Mouse (Mus musculus): ENCODE results near the gene Axdnd1. TPM values are rescaled to one million over a fixed set of nuclear protein-coding genes. Genes with fewer than 3 reads are reported as not detected.

Axdnd1 gene
- polyA plus RNA-seq, 1 experiment from 2014 or later: 0.12 TPM

DNA sequence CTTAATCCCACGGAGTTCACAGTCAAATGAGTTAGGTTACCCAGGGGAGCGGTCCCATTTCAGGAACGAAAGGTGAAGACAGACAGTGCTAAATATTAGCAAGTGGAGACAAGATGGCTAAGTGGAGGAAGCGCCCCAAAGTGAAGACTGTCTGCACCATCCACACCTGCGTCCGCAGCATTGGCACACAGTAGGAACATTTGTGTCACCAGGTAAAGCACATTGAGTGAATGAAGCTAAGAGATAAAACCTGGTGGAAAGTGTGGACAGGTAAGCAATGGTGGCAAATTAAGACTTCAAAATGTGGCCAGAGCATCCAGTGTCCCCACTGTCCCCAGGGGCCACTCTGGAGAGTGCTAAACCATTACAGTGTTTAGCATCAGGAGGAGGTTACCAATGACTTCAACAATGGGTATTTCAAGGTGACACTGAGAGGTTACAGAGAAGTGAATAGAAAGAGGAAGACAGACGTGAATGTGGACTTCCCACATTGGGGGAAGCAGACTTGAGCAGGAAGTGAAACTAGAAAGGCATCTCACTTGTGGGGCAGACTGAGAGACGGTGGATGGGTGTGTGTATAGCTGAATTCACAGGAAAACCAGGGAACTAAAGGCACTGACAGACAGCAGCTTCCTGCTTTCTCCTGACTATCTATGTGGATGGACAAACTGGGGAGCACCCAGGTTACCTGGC, 16.2 kb upstream of the Axdnd1 start:
- Histone ChIP-seq H3K27me3 (ENCODE audit: insufficient read depth, low read length) (no peaks in the 10 kb centered on the region), H3K9ac (no peak overlapping the region), H3K36me3 (ENCODE audit: insufficient read depth) (peaks cover 88% of the 10 kb centered on the region), H3K4me2 (no peak overlapping the region), H3K4me1 (ENCODE audit: insufficient read depth) (no peaks in the 10 kb centered on the region), H3K4me3 (ENCODE audit: low read depth, low read length) (no peak overlapping the region), H3K27ac (ENCODE audit: low read depth) (no peak overlapping the region), H3K9me3 (ENCODE audit: low read depth, low read length) (no peaks in the 10 kb centered on the region)
- DNase-seq: no peak
- TF ChIP-seq CTCF (IDR thresholded peaks at IDR 0.05; ENCODE audit: low read depth): no peak
- ATAC-seq (ENCODE audit: insufficient read depth): no peak
- WGBS: 94% methylated on average over 8 of the region's 8 CpGs

GRCm38 (mm10) chr1:156433497-156433896, 12.5 kb upstream of the Axdnd1 start:
- Histone ChIP-seq H3K4me3 (ENCODE audit: low read depth, low read length) (no peak overlapping the region), H3K4me2 (no peak overlapping the region), H3K27me3 (ENCODE audit: insufficient read depth, low read length) (no peaks in the 10 kb centered on the region), H3K27ac (ENCODE audit: low read depth) (no peak overlapping the region), H3K9me3 (ENCODE audit: low read depth, low read length) (no peaks in the 10 kb centered on the region), H3K36me3 (ENCODE audit: insufficient read depth) (peaks cover 78% of the 10 kb centered on the region), H3K4me1 (ENCODE audit: insufficient read depth) (no peaks in the 10 kb centered on the region), H3K9ac (no peak overlapping the region)
- 89% methylated on average over 3 of the region's 3 CpGs for WGBS
- no peak for ATAC-seq (ENCODE audit: insufficient read depth)
- no peak for DNase-seq
- no peak for TF ChIP-seq CTCF (IDR thresholded peaks at IDR 0.05; ENCODE audit: low read depth)

DNA sequence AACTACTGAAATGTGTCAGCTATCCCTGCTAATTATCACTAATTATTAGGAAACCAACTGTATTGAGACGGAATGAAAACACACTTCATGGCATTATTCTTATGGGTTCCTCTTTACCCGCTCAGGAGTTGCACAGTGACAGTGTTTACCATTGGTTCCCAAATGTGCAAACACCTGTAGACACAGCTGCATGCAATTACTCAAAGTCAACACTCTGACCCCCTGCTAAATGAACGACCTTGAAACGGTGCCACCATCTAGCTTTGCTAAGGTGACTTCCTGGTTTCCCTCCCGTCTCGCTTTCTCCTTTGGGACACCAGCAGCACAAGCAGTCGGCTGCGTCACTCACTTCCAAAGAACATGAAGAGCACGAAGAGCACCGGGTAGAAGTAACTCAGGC, 11.5 kb upstream of the Axdnd1 start:
- H3K36me3 ChIP-seq (ENCODE audit: insufficient read depth): peaks cover 71% of the 10 kb centered on the region
- no peaks in the 10 kb centered on the region for H3K4me1 ChIP-seq (ENCODE audit: insufficient read depth)
- H3K27me3 ChIP-seq (ENCODE audit: insufficient read depth, low read length): no peaks in the 10 kb centered on the region
- H3K4me3 ChIP-seq (ENCODE audit: low read depth, low read length): no peak overlapping the region
- TF ChIP-seq CTCF (IDR thresholded peaks at IDR 0.05; ENCODE audit: low read depth): no peak
- H3K27ac ChIP-seq (ENCODE audit: low read depth): no peak overlapping the region
- ATAC-seq (ENCODE audit: insufficient read depth) (no peak), DNase-seq (no peak)
- 75% methylated on average over 10 of the region's 10 CpGs for WGBS
- H3K9ac ChIP-seq: no peak overlapping the region
- H3K9me3 ChIP-seq (ENCODE audit: low read depth, low read length): no peaks in the 10 kb centered on the region
- H3K4me2 ChIP-seq: no peak overlapping the region

DNA sequence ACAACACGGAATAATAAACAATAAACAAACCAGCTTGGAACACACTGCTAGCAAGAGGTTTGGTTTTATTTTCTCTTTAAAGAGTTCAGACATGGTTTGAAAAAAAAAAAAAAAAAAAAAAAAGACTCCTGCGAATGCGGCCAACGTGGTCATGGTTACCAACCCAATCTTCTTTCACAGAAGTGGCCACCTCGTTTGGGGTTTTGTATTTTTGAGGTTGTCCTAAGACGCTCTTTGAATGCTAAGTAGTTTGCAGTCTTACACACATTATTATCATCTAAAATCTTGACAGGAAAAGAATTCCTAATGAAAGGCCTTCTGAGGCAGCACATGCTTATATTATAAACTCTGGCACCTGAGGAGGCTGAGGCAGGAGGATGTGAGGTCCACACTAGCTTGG, 7.5 kb upstream of the Axdnd1 start:
- Histone ChIP-seq H3K27ac (ENCODE audit: low read depth) (no peak overlapping the region), H3K27me3 (ENCODE audit: insufficient read depth, low read length) (no peaks in the 10 kb centered on the region), H3K36me3 (ENCODE audit: insufficient read depth) (peaks cover 37% of the 10 kb centered on the region), H3K4me3 (ENCODE audit: low read depth, low read length) (no peak overlapping the region), H3K4me2 (no peak overlapping the region), H3K9me3 (ENCODE audit: low read depth, low read length) (no peaks in the 10 kb centered on the region), H3K9ac (no peak overlapping the region), H3K4me1 (ENCODE audit: insufficient read depth) (no peaks in the 10 kb centered on the region)
- DNase-seq: no peak
- 93% methylated on average over 6 of the region's 6 CpGs for WGBS
- TF ChIP-seq CTCF (IDR thresholded peaks at IDR 0.05; ENCODE audit: low read depth): no peak
- ATAC-seq (ENCODE audit: insufficient read depth): no peak

DNA sequence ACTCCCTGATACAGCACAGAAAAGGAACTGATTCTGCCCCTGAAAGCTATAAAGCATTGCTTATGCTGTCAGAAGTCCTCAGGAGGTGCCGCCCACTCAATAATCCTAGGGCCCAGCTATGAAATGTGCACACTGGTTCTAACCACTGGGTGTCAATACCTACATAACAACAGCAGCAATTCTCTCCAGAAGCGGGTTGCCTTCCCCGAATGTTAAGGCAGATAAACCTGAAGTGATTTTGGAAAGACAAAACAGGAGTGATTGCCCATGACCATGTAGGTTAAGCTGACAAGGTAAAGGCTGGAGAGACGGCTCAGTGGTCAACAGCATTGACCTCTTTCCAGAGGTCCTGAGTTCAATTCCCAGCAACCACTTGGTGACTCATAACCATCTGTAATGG, 4.8 kb upstream of the Axdnd1 start:
- Histone ChIP-seq H3K9ac (no peak overlapping the region), H3K9me3 (ENCODE audit: low read depth, low read length) (no peaks in the 10 kb centered on the region), H3K27me3 (ENCODE audit: insufficient read depth, low read length) (no peaks in the 10 kb centered on the region), H3K36me3 (ENCODE audit: insufficient read depth) (peaks cover 13% of the 10 kb centered on the region; the same call in 1 of the 2 replicates), H3K4me1 (ENCODE audit: insufficient read depth) (no peaks in the 10 kb centered on the region), H3K27ac (ENCODE audit: low read depth) (no peak overlapping the region), H3K4me3 (ENCODE audit: low read depth, low read length) (no peak overlapping the region), H3K4me2 (no peak overlapping the region)
- WGBS: 88% methylated on average over 4 of the region's 4 CpGs
- no peak for ATAC-seq (ENCODE audit: insufficient read depth)
- no peak for TF ChIP-seq CTCF (IDR thresholded peaks at IDR 0.05; ENCODE audit: low read depth)
- DNase-seq: no peak

- no peak overlapping the region for H3K27ac ChIP-seq (ENCODE audit: low read depth)
Observed at GRCm38 (mm10) chr1:156424054-156424453, 3.1 kb upstream of the Axdnd1 start.

DNA sequence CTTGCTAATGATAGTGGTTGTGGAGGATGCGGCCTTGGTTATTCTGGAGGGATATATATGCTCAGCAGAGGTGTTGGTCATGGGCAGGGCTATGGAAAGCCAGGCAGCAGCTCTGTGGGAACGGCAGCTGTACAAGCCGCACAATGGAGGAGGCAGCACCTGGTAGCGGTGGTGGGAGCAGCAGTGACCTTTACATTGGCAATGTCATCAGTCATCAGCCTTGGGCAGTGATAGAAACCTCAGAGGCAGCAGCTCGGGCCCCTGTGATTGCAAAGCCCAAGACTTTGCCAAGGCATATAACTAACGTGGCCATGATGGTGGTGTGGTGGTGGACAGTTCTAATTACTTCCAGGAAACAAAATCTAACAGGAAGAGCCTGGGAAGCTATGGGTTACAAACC, 2.5 kb upstream of the Axdnd1 start:
- no peak for TF ChIP-seq CTCF (IDR thresholded peaks at IDR 0.05; ENCODE audit: low read depth)
- no peak for DNase-seq
- Histone ChIP-seq H3K4me1 (ENCODE audit: insufficient read depth) (no peaks in the 10 kb centered on the region), H3K27me3 (ENCODE audit: insufficient read depth, low read length) (no peaks in the 10 kb centered on the region), H3K9me3 (ENCODE audit: low read depth, low read length) (no peaks in the 10 kb centered on the region), H3K4me3 (ENCODE audit: low read depth, low read length) (no peak overlapping the region), H3K36me3 (ENCODE audit: insufficient read depth) (peaks cover 2% of the 10 kb centered on the region; the same call in 1 of the 2 replicates), H3K4me2 (no peak overlapping the region), H3K9ac (no peak overlapping the region), H3K27ac (ENCODE audit: low read depth) (no peak overlapping the region)
- no peak for ATAC-seq (ENCODE audit: insufficient read depth)
- 88% methylated on average over 6 of the region's 6 CpGs for WGBS

More at GRCm38 (mm10) chr1:156424054-156424453, 3.1 kb upstream of the Axdnd1 start:
- H3K4me1 ChIP-seq (ENCODE audit: insufficient read depth): no peaks in the 10 kb centered on the region
- H3K9ac ChIP-seq: no peak overlapping the region
- H3K4me3 ChIP-seq (ENCODE audit: low read depth, low read length): no peak overlapping the region
- H3K27me3 ChIP-seq (ENCODE audit: insufficient read depth, low read length): no peaks in the 10 kb centered on the region
- no peak for ATAC-seq (ENCODE audit: insufficient read depth)
- H3K9me3 ChIP-seq (ENCODE audit: low read depth, low read length): no peaks in the 10 kb centered on the region
- no peak for TF ChIP-seq CTCF (IDR thresholded peaks at IDR 0.05; ENCODE audit: low read depth)
- peaks cover 7% of the 10 kb centered on the region; the same call in 1 of the 2 replicates for H3K36me3 ChIP-seq (ENCODE audit: insufficient read depth)
- DNase-seq: no peak
- WGBS: 81% methylated on average over 3 of the region's 3 CpGs
- H3K4me2 ChIP-seq: no peak overlapping the region

Data from lung, embryonic 14.5 days (tissue).